Mouse (Mus musculus) liver, embryonic 14.5 days (tissue): ENCODE results near the gene Bbs1.

ENCODE experiments used
- CTCF ChIP-seq: IDR thresholded peaks from 2 replicates; pipeline ENCODE4 v1.5.1; 2016; ENCODE audit warnings: antibody characterized with exemption, low read depth, control low read depth
- EP300 ChIP-seq: IDR thresholded peaks from 2 replicates; pipeline ENCODE4 v1.6.1; 2016; ENCODE audit warnings: antibody characterized with exemption, low read depth

DNA sequence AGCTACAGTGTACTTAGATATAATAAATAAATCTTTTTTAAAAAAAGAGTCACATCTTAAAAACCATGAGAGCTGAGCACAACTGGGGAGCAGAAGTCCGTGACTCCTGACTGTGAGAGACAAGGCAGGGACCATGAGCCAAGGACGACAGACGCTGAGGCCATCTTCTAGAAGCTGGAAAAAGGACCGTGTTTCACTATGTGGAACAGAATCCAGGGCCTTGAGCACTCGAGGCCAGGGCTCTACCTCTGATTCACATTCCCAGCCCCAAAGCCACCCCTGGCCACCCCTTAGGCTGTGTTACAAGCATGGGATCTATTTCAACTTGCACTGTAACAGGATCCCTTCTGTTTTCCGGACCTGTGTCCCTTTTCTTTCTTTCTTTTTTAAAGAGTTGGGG, 13.2 kb upstream of the Bbs1 start:
- TF ChIP-seq CTCF (no peak), EP300 (no peak)
